Mouse (Mus musculus) activated CD4-positive, CD25-positive, alpha-beta regulatory T cell (primary cell): ENCODE data around the gene Dmp1. TPM values are rescaled to one million over a fixed set of nuclear protein-coding genes. Genes with fewer than 3 reads are reported as not detected.

ENCODE experiments used
- polyA plus RNA-seq, 2 experiments: library from polyadenylated mRNA; unstranded; fragments of 100-300 nt; shearing (Covaris generic); gene quantifications; one replicate each; pipeline ENCODE4 v1.2.1; 2017

Gene Dmp1
- not detected for polyA plus RNA-seq

GRCm38 (mm10) chr5:104202351-104202750 is at the start of gene Dmp1:
TSS of gene Dmp1 (plus strand) at chr5:104202613.

GRCm38 (mm10) chr5:104170412-104170811 is 32.0 kb upstream of the Dmp1 start, which contains the start of gene Dspp:
TSS of gene Dspp (plus strand) at chr5:104170712.

Other genes with a start within 250 kb of the Dmp1 start
- not detected for gene Hsd17b13, start 225.2 kb upstream of the Dmp1 start, polyA plus RNA-seq
- 1 to 10 TPM; 2.7 to 4.3 TPM for gene Hsd17b11, start 180.7 kb upstream of the Dmp1 start, polyA plus RNA-seq
- 10 to 100 TPM; 41.0 to 56.3 TPM for gene Nudt9, start 156.3 kb upstream of the Dmp1 start, polyA plus RNA-seq
- gene Gm17660, start 125.0 kb upstream of the Dmp1 start, polyA plus RNA-seq, result not detected
- under 1 TPM in 1 of 2 experiments, not detected in 1; 0.10 TPM for gene Sparcl1, start 88.9 kb upstream of the Dmp1 start, polyA plus RNA-seq
- not detected for gene Dspp, start 31.9 kb upstream of the Dmp1 start, polyA plus RNA-seq
- under 1 TPM in 1 of 2 experiments, not detected in 1; 0.11 TPM for gene Ibsp, start 96.6 kb downstream of the Dmp1 start, polyA plus RNA-seq
- not detected for gene Mepe, start 122.7 kb downstream of the Dmp1 start, polyA plus RNA-seq
- gene Spp1, start 232.5 kb downstream of the Dmp1 start, polyA plus RNA-seq, result 1 to 10 TPM in 1 of 2 experiments, not detected in 1; 6.0 TPM